In the genomic region with DNA sequence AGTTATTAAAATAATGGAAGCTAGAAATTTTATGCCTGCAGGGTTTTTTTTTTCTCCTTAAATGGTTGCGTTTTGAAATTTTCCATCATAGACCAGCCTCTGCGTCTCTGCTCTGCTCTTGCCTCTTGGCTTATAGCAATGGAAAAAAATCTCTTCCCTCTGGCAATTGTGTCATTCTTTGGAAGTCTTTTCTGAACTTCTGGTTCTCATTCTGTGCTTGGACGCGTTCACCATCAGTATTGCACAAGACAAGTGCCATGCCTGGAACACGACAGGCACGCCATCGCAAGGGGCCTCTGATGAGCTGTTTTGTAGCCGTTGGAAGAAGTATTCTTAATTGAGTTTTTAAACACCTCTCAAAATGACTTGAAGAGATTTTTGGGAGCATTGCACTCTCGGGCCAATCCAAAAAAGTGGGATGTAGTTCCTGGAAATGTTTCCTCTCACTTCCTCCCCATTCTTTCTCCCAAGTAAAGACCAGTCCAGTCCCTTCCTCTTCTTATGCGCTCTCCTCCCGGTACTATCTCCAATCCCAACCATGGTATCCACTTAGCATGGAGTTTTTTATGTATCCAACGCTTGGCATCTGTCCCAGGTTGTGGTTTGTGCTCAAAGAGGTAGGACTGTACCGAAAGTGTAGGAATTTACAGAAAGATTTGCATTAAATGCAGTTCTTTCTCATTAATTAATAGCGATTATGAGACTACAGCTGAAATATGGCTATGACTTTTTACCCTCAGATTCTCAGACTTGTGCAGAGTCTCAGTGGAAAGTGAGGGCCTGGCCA, we compare ENCODE assay signal across 14 mouse cellular contexts.
A peak's percentile ranks its signal among the peaks of the same experiment; 100 is the strongest.
DNase-seq lines count a peak whose midpoint lies in the region; ATAC-seq lines count a peak whose summit lies in the region.
"Had no signal": no experiment of that assay in that cellular context is flagged by ENCODE, and none has a peak within 500 bp of the region (broad histone marks: within the 10 kb centered on the region; RNA-seq: fewer than 3 reads in every experiment).

No protein-coding gene starts in this region.

- intact Hi-C loops in left cerebral cortex, postnatal 10 days (cut with DNase I) = no loop called here

- ATAC-seq in lung, embryonic 16.5 days (ENCODE audit: low read depth) = peak; percentile 49; the same call in 1 of the 2 replicates
- ATAC-seq: midbrain, embryonic 15.5 days had no signal

- H3K27me3 ChIP-seq in lung, embryonic 16.5 days (ENCODE audit: control insufficient read depth, insufficient read depth, low read depth, low read length) = no peaks in the 10 kb centered on the region
- H3K27me3 ChIP-seq: midbrain, embryonic 15.5 days; neural tube, embryonic 15.5 days had no signal

- no peaks in the 10 kb centered on the region for H3K4me1 ChIP-seq in lung, embryonic 16.5 days (replicated peaks; ENCODE audit: control insufficient read depth, insufficient read depth, low read length)
- H3K4me1 ChIP-seq: midbrain, embryonic 15.5 days; neural tube, embryonic 15.5 days had no signal

- no peaks in the 10 kb centered on the region for H3K9me3 ChIP-seq in lung, embryonic 16.5 days (ENCODE audit: control insufficient read depth, low read length)
- H3K9me3 ChIP-seq: G1E; midbrain, embryonic 15.5 days; neural tube, embryonic 15.5 days had no signal

- WGBS in lung, embryonic 16.5 days = 79% methylated on average over 14 of the region's 14 CpGs

- H3K4me2 ChIP-seq in lung, embryonic 16.5 days (ENCODE audit: low read depth, low read length) = no peak overlapping the region
- H3K4me2 ChIP-seq: lung, embryonic 14.5 days; midbrain, embryonic 15.5 days; neural tube, embryonic 15.5 days had no signal

- no peak overlapping the region; the same call in 1 of the 2 replicates for H3K27ac ChIP-seq in lung, embryonic 16.5 days (ENCODE audit: low read length)
- H3K27ac ChIP-seq: midbrain, embryonic 15.5 days; neural tube, embryonic 15.5 days had no signal

- no peaks in the 10 kb centered on the region for H3K36me3 ChIP-seq in lung, embryonic 16.5 days (ENCODE audit: control insufficient read depth, insufficient read depth, low read length)
- H3K36me3 ChIP-seq: G1E; midbrain, embryonic 15.5 days; neural tube, embryonic 15.5 days had no signal

- no peak overlapping the region for H3K9ac ChIP-seq in lung, embryonic 16.5 days (ENCODE audit: low read length)
- H3K9ac ChIP-seq: lung, embryonic 14.5 days; midbrain, embryonic 15.5 days; neural tube, embryonic 15.5 days had no signal

- no peak overlapping the region for H3K4me3 ChIP-seq in lung, embryonic 16.5 days (ENCODE audit: low read length)
- H3K4me3 ChIP-seq: midbrain, embryonic 15.5 days; neural tube, embryonic 15.5 days had no signal

- peak; percentile 39 for DNase-seq in adrenal gland, postnatal 10 days
- DNase-seq in adrenal gland, adult 18-20 months (ENCODE audit: low spot score in 2 of 2) = no peak
- DNase-seq in NIH3T3 (ENCODE audit: low read depth) = peak; percentile 89
- DNase-seq in gonadal fat pad, adult 2 months (ENCODE audit: low read depth) = peak; percentile 34
- DNase-seq in embryo, embryonic 11 days = no peak
- DNase-seq in left cerebral cortex, postnatal 10 days (ENCODE audit: extremely low spot score in 1 of 2, low spot score in 2 of 2) = no peak
- DNase-seq in kidney, adult 8-10 months = no peak
- DNase-seq: cerebellum, adult 18-20 months; kidney, postnatal 14 days; lung, embryonic 14.5 days had no signal

Comparison
In these comparisons a context has a peak if more than half of its experiments do, and no peak if none do; other contexts are left out.
1. DNase-seq: peak in adrenal gland, postnatal 10 days (single experiment), NIH3T3 (single experiment) and gonadal fat pad, adult 2 months (single experiment); none in adrenal gland, adult 18-20 months (0 of 2), embryo, embryonic 11 days (single experiment), left cerebral cortex, postnatal 10 days (0 of 2) and kidney, adult 8-10 months (0 of 2).